Mouse (Mus musculus) heart, embryonic 10.5 days (tissue): ENCODE results near the gene Med31. TPM values are rescaled to one million over a fixed set of nuclear protein-coding genes. Genes with fewer than 3 reads are reported as not detected.

Source experiments
- DNase-seq: peaks from one replicate; pipeline ENCODE4 v3.0.0-alpha.2; 2017; ENCODE audit warnings: low spot score
- H3K27ac ChIP-seq: fragments of 300-500 bp; sonication (generic); 2 replicates; pipeline ENCODE4 v1.5.1; 2016; ENCODE audit warnings: mild to moderate bottlenecking
- H3K27me3 ChIP-seq: fragments of 300-500 bp; sonication (generic); 2 replicates; pipeline ENCODE4 v1.6.1; 2016; ENCODE audit warnings: mild to moderate bottlenecking; ENCODE audit not compliant: poor library complexity, insufficient read depth, severe bottlenecking
- H3K36me3 ChIP-seq: fragments of 300-500 bp; sonication (generic); 2 replicates; pipeline ENCODE4 v1.6.1; 2016; ENCODE audit warnings: mild to moderate bottlenecking, moderate library complexity
- H3K4me1 ChIP-seq: fragments of 300-500 bp; sonication (generic); 2 replicates; pipeline ENCODE4 v1.6.1; 2016; ENCODE audit warnings: mild to moderate bottlenecking
- H3K4me3 ChIP-seq: fragments of 300-500 bp; sonication (generic); 2 replicates; pipeline ENCODE4 v1.5.1; 2016; ENCODE audit warnings: mild to moderate bottlenecking, moderate library complexity
- H3K9me3 ChIP-seq: fragments of 300-500 bp; sonication (generic); 2 replicates; pipeline ENCODE4 v1.6.1; 2016; ENCODE audit warnings: mild to moderate bottlenecking, moderate library complexity
- WGBS: fragments of 180-500 bp; shearing (Covaris S2); methylation state at CpG from one replicate; pipeline ENCODE4 v1.1.7; 2016; 5-methylcytosine and 5-hydroxymethylcytosine counted together
- polyA plus RNA-seq: library from polyadenylated mRNA; unstranded; fragments of >200 nt; fragmentation: Nextera tagmentation; extraction: Ambion mirVana; gene quantifications from 2 replicates; pipeline ENCODE4 v1.2.1, GENCODE M21; 2016

Gene Med31
- 26.9 and 36.9 TPM in 2 replicates for polyA plus RNA-seq

DNA sequence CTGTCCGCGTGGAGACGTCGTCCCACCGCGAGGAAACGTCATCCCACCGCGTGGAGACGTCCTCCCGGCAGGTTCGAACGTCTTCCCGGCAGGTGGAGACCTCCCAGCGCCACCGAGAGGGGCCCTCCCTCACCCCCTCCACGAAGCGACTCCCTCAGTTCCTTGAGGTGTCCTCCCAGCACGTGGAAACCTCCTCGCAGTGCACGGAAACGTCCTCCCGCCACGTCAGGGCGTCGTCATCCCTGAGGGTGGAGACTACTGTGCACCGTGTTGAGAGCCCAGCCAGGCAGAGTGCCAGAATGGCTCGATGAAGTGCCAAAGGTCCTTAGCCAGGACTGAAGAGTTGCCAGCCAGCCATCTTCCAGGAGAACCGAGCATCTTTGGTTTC lies at the start of gene Med31:
TSS of gene Med31 (minus strand) at position 183 of the 388 bp plus-strand sequence.
- no peaks in the 10 kb centered on the region for H3K27me3 ChIP-seq
- DNase-seq: peak; percentile 88
- H3K27ac ChIP-seq: peak within 1 kb of the TSS; percentile 90
- H3K4me3 ChIP-seq: peak within 1 kb of the TSS; percentile 74
- no peaks in the 10 kb centered on the region for H3K9me3 ChIP-seq
- 4% methylated on average over 29 of the region's 29 CpGs for WGBS
- peaks cover 7% of the 10 kb centered on the region; the same call in 1 of the 2 replicates for H3K4me1 ChIP-seq
- H3K36me3 ChIP-seq: peaks cover 21% of the 10 kb centered on the region

DNA sequence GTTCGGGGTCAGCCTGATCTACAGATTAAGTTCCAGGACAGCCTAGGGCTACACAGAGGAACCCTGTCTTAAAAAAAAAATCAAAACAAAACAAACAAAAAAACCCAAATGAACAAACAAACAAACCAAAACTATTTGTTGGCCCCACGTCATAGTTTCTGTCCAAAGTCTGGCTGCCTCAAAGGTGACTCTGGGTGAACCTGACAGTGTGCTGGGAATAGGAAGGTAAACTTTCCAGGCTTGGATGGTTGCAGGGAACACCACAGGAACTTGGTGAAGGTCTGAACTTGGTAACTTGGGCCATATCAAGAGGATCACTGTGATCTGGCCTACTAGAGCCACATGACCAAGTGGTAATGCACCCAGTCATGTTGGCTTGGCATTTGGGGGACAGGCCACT lies 41.0 kb upstream of the Med31 start:
- no peak overlapping the region for H3K4me3 ChIP-seq
- DNase-seq: no peak
- no peaks in the 10 kb centered on the region for H3K4me1 ChIP-seq
- H3K27me3 ChIP-seq: peaks cover 23% of the 10 kb centered on the region
- no peaks in the 10 kb centered on the region for H3K36me3 ChIP-seq
- WGBS: 70% methylated on average over 2 of the region's 2 CpGs
- H3K9me3 ChIP-seq: no peaks in the 10 kb centered on the region
- no peak overlapping the region for H3K27ac ChIP-seq

DNA sequence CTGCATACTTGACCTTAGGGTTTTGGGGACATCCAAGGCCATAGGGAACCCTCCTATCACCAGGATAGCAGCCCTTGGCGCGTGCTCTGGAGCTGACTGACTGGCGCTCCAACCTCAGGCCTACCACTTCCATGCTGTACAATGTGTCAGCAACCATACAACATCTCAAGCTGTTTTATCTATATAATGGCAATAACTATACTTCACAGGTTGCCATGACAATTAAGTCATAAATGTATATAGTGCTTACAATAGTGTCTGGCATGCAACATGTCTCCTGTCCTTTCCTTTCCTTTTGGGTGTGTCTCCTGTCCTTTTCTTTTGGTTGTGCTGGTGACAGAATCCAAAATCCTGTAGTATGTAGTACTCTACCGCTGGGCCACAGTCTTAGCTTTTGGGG lies 40.2 kb upstream of the Med31 start:
- no peak for DNase-seq
- Histone ChIP-seq H3K4me3 (no peak overlapping the region), H3K36me3 (no peaks in the 10 kb centered on the region), H3K27ac (no peak overlapping the region), H3K27me3 (peaks cover 23% of the 10 kb centered on the region), H3K9me3 (no peaks in the 10 kb centered on the region), H3K4me1 (no peaks in the 10 kb centered on the region)
- WGBS: 89% methylated on average over 4 of the region's 4 CpGs

DNA sequence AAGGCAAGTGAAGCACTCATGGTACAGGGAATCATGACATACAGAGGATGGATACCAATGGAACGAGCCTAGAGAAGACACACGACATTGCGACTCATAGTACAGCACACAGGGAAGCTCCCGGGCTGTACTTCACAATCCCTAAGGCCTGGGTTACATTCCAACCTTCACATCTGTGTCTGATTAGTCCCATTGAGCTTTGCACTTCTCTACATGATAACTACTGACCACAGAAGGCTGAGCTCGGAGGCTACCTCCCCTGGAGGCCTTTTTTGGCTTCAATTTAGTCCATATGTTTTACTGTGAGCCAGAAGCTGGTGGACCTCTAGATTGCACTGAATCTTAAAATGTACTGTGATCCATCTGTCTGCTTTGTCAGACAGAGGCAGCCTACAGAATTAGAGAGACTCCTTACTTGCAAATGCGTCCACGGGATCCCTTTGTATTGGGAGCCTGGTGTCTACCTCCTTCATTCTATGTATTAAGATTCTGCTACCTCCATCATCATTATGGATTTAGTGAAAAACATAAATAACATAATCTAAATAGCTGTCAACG lies 29.9 kb upstream of the Med31 start:
- 73% methylated on average over 8 of the region's 8 CpGs for WGBS
- no peaks in the 10 kb centered on the region for H3K9me3 ChIP-seq
- no peak for DNase-seq
- H3K27ac ChIP-seq: no peak overlapping the region
- H3K36me3 ChIP-seq: no peaks in the 10 kb centered on the region
- H3K4me3 ChIP-seq: no peak overlapping the region
- no peaks in the 10 kb centered on the region for H3K4me1 ChIP-seq
- H3K27me3 ChIP-seq: peaks cover 13% of the 10 kb centered on the region; the same call in 1 of the 2 replicates

DNA sequence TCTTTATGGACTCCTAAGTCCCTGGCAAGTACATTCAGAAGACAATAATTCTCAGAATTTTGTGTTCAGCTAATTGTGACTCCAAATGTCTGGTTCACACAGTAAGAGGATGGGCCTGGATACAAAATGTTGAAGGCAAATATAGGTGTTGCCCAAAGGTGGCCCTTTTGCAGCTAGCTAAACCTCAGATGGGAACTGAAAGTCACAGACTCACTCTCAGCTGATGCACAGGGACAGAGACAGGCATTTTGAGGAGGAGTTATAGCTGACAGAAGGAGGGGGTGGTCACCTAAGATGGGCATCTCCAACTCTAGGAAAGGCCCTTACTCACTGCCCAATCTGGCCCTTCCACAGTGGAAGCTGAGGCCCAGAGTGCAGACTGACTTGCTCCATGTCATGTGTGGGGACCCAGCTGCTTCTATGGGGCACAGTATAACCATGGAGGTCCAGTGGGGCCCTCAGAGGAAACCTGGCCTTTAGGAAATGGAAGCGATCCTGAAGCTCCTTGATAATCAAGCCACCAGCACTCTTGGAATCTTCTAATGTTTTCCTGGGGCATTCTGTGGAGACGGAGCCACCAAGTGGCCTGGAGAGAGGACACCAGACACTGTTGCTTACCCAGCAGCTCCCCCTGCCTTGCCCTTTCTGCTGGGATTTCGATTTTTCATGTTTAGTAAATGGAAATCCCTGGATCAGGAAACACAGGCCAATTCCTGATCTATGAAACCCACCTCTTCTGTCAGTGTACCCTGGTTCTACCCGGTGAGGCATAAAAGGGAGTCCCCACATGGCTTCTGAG lies 24.9 kb upstream of the Med31 start:
- no peak overlapping the region for H3K27ac ChIP-seq
- H3K4me1 ChIP-seq: no peaks in the 10 kb centered on the region
- H3K27me3 ChIP-seq: peaks cover 6% of the 10 kb centered on the region; the same call in 1 of the 2 replicates
- no peaks in the 10 kb centered on the region for H3K36me3 ChIP-seq
- no peaks in the 10 kb centered on the region for H3K9me3 ChIP-seq
- WGBS: 60% methylated on average over 4 of the region's 4 CpGs
- no peak overlapping the region for H3K4me3 ChIP-seq
- DNase-seq: no peak

DNA sequence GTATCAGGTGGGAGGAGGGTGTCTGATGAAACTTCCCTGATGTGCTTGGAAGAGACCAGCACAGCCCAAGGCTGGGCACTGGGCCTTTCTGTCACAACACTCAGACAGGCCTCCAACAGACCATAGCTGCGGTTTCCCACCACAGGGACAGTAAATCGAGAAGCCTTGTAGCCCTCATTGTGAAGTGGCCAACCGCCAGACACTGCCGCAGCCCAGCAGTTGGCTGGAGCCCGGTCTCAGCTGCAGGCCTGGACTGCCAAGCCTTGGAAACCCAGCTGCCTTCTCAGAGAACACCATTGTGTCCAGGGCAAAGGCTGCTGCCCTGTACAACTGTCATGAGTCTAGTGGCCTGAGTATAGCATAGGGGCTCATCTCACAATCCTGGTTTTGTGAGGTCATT lies 18.6 kb upstream of the Med31 start:
- Histone ChIP-seq H3K4me3 (no peak overlapping the region), H3K27ac (no peak overlapping the region), H3K9me3 (no peaks in the 10 kb centered on the region), H3K27me3 (0 out of 2 replicates have a peak, but pooled peaks cover 4% of the 10 kb centered on the region), H3K36me3 (no peaks in the 10 kb centered on the region), H3K4me1 (no peaks in the 10 kb centered on the region)
- no peak for DNase-seq
- 73% methylated on average over 5 of the region's 5 CpGs for WGBS

DNA sequence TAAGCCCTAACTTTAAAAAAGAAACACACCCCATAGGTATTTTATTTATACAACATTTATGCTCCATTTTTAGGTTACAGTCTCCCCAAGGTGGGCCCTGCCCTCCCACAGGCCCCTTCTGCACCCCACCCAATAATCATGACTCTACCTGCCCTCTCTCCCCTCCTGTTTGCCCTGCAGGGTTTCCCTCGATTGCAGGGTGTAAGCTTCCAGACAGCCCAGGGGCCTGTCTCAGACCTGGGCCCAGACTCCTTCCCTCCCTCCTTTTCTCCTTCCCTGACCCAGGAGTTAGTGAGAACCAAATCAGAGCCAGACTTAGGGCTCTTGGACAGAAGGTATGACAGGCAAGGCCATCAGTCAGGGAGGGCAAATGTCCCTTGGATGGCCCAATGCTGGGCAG lies 17.6 kb upstream of the Med31 start:
- Histone ChIP-seq H3K9me3 (no peaks in the 10 kb centered on the region), H3K27ac (no peak overlapping the region), H3K27me3 (peaks cover 9% of the 10 kb centered on the region; the same call in 1 of the 2 replicates), H3K4me3 (no peak overlapping the region), H3K4me1 (no peaks in the 10 kb centered on the region), H3K36me3 (no peaks in the 10 kb centered on the region)
- peak; percentile 64 for DNase-seq
- WGBS: 52% methylated on average over 1 of the region's 1 CpGs

DNA sequence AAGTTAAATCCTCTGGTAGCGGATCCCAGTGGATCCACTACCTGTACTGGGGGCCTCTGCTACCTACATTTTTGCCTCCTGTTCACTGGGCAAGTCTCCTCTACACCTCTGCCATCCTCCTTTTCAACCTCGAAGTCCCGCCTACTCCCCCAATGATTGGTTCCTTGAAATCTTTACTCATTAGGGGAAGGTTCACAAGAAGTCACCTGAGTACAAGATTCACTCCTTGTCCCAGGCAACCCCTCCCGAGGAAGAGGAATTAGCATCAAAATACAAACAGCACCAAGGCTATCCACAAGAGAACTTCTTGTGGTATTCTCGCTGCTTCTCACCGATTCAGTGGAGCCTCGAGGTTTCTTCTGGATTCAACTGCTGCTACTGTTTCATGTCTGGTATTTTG lies 16.7 kb upstream of the Med31 start:
- Histone ChIP-seq H3K27ac (no peak overlapping the region), H3K4me1 (no peaks in the 10 kb centered on the region), H3K9me3 (no peaks in the 10 kb centered on the region), H3K27me3 (peaks cover 9% of the 10 kb centered on the region; the same call in 1 of the 2 replicates), H3K36me3 (no peaks in the 10 kb centered on the region), H3K4me3 (no peak overlapping the region)
- 77% methylated on average over 7 of the region's 7 CpGs for WGBS
- peak; percentile 64 for DNase-seq

DNA sequence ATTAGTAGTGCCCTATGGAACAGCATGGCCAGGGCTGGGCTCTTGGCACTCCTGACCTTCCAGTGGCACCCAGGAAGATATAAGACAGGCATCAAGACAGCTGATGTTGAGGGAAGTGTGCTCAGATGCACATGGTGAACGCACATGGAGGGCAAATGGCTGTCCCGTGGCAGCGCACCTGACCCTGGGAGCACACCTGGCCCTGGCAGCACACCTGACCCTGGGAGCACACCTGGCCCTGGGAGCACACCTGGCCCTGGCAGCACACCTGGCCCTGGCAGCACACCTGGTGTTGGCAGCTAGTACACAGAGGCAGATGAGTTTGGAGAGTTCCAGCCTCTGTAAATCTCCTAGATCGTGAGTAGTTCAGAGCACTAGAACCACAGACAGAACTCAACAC lies 13.1 kb upstream of the Med31 start:
- Histone ChIP-seq H3K27ac (no peak overlapping the region), H3K9me3 (no peaks in the 10 kb centered on the region), H3K36me3 (no peaks in the 10 kb centered on the region), H3K4me3 (no peak overlapping the region), H3K4me1 (no peaks in the 10 kb centered on the region), H3K27me3 (peaks cover 9% of the 10 kb centered on the region; the same call in 1 of the 2 replicates)
- WGBS: 92% methylated on average over 4 of the region's 4 CpGs
- peak; percentile 67 for DNase-seq

DNA sequence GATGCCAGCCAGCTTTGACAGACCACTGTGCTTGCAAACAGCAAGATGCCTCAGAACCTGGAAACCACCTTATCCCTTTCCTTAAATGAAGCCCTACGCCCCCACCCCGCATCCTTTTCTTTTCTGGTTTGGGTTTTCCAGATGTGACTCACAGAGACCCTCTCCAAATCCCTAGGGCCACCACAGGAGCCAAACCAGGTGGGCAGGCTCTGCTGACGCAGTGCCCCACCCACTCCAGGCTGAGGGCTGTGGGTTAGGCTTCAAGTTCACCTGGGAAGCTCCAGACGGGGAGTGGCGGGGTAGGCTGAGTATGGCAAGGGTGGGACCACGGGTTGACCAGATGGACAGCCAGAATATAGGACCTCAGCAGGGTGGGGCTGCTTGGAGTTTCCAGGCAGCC lies 11.5 kb upstream of the Med31 start:
- no peaks in the 10 kb centered on the region for H3K4me1 ChIP-seq
- H3K9me3 ChIP-seq: no peaks in the 10 kb centered on the region
- DNase-seq: no peak
- H3K27me3 ChIP-seq: peaks cover 9% of the 10 kb centered on the region; the same call in 1 of the 2 replicates
- no peak overlapping the region for H3K4me3 ChIP-seq
- no peak overlapping the region for H3K27ac ChIP-seq
- WGBS: 76% methylated on average over 6 of the region's 6 CpGs
- no peaks in the 10 kb centered on the region for H3K36me3 ChIP-seq

DNA sequence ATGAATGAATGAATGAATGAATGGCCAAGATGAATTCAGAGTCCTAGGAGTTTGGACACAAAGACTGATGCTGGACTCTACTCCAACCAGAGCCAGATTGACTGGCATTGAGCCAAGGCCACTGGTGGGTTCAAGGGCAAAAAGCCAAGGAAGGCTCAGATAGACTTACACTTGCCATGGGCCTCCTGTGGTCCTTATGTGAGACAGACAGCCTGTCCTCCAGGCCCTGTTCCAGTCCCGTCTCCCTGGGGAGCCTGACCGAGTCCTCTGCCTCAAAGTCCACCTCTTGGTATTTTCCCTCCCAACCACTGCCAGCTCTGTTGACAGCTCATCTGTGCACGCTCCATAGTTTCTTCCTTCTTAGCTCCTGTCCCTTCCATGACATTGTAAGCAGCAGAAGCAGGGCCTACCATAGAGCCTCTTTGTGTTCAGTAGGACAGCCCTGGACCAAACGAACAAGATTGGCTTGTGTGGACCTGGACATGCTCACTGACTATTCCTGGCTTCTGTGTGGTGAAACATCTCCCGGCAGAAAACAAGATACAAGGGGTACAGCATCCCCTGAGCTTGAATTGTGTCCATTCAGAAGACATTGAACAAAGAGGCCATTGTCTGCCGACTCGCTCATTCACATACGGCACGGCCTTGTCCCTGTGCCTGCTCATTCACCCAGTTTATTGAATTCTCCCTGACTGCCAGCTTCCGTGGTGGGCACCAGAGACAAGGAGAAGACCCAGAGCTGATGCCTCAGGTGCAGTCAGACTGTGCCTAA lies 10.8 kb upstream of the Med31 start:
- DNase-seq: no peak
- 76% methylated on average over 10 of the region's 10 CpGs for WGBS
- Histone ChIP-seq H3K27me3 (peaks cover 9% of the 10 kb centered on the region; the same call in 1 of the 2 replicates), H3K4me3 (no peak overlapping the region), H3K27ac (no peak overlapping the region), H3K36me3 (no peaks in the 10 kb centered on the region), H3K4me1 (no peaks in the 10 kb centered on the region), H3K9me3 (no peaks in the 10 kb centered on the region)

DNA sequence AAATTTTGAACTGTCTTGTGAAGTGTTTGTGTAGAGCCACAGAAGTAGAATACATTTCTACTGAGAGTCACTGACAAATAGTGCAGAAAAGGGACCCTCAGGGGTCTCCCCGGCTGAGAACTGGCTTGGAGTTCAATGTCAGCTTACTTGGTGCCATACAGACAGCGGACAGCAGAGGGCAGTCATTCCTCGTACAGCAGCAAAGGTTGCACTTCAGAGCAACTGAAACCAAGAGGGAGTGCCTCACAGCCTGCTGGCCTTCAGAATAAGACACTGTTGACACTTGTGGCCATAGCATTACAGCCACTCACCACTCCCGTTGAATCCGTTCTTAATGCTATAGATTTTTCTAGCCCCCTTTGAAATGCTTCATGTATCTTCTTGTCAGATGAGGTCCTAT lies 9.5 kb upstream of the Med31 start:
- Histone ChIP-seq H3K36me3 (no peaks in the 10 kb centered on the region), H3K4me3 (no peak overlapping the region), H3K27ac (no peak overlapping the region), H3K27me3 (peaks cover 5% of the 10 kb centered on the region; the same call in 1 of the 2 replicates), H3K9me3 (no peaks in the 10 kb centered on the region), H3K4me1 (no peaks in the 10 kb centered on the region)
- WGBS: 18% methylated on average over 5 of the region's 5 CpGs
- DNase-seq: no peak

DNA sequence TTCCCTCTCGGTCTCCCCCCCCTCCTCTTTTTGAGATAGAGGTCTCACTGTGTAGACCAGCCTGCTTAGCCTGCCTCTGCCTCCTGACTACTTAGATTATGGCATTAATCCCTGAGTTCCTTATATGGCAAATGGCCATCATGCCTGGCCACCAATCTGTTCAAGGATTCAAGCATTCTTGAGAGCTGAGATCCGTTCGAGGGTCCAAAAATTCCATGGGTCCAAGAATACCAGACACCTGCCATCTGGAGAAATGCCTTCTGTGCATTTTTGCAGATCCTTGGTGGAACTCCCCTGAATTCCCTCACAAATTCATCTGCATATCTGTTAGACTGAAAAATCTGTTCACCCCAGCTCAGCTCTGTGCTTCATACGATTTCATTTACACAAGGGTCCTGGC lies 8.0 kb upstream of the Med31 start:
- H3K36me3 ChIP-seq: no peaks in the 10 kb centered on the region
- no peaks in the 10 kb centered on the region for H3K4me1 ChIP-seq
- H3K27ac ChIP-seq: no peak overlapping the region
- H3K9me3 ChIP-seq: no peaks in the 10 kb centered on the region
- no peak overlapping the region for H3K4me3 ChIP-seq
- H3K27me3 ChIP-seq: peaks cover 3% of the 10 kb centered on the region; the same call in 1 of the 2 replicates
- no peak for DNase-seq
- WGBS: 81% methylated on average over 4 of the region's 4 CpGs
